Mouse (Mus musculus): ENCODE measurements at regions not wholly inside any gene's neighbourhood (a gene's known extent, or its start where the extent isn't known, plus 50 kb on each side); places are given as distances from the start of the nearest gene placed in this dataset.

- no peak for TF ChIP-seq CTCF (IDR thresholded peaks at IDR 0.05; ENCODE audit: low read depth)
- no peak for TF ChIP-seq EP300 (IDR thresholded peaks at IDR 0.05; ENCODE audit: low read depth)
Measured at GRCm38 (mm10) chr5:107050076-107050475, 86.0 kb downstream of the Cdc7 start.

All from liver, postnatal 0 days (tissue).